Mouse (Mus musculus) G1E (cell line): ENCODE data around the gene Rnf169.

Experiments used
- CTCF ChIP-seq: IDR thresholded peaks from 2 replicates; pipeline ENCODE4 v1.5.1; 2012; ENCODE audit warnings: low read depth, low read length, inconsistent platforms, mixed read lengths
- GATA1 ChIP-seq: IDR thresholded peaks from 2 replicates; pipeline ENCODE4 v1.6.1; 2012; ENCODE audit warnings: borderline replicate concordance, low read length, inconsistent platforms, mixed read lengths
- TAL1 ChIP-seq: conservative IDR thresholded peaks from 2 replicates; pipeline ENCODE4 v1.6.1; 2012; ENCODE audit warnings: low read depth, low read length, inconsistent platforms, mixed read lengths

DNA sequence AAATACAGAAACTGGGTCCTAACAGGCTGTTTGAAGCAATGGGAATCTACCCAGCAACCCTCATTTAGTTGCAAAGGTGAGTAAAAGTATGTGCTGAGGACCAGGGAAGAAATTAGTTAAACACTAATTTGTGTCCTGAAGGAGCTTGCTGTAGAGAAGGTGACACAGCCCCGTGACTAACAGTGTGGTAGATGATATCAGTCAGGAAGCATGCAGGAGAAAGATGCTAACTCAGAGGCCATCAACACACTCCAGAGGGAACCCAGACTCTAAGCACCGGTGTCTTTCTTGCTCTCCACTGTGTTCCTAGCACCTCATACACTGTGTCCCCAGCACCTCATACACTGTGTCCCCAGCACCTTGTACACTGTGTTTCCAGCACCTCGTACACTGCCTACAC lies 18.4 kb upstream of the Rnf169 start:
- TF ChIP-seq CTCF (no peak), GATA1 (no peak), TAL1 (no peak)
